Mouse (Mus musculus): ENCODE measurements around the gene Scarf2.

Gene Scarf2

DNA sequence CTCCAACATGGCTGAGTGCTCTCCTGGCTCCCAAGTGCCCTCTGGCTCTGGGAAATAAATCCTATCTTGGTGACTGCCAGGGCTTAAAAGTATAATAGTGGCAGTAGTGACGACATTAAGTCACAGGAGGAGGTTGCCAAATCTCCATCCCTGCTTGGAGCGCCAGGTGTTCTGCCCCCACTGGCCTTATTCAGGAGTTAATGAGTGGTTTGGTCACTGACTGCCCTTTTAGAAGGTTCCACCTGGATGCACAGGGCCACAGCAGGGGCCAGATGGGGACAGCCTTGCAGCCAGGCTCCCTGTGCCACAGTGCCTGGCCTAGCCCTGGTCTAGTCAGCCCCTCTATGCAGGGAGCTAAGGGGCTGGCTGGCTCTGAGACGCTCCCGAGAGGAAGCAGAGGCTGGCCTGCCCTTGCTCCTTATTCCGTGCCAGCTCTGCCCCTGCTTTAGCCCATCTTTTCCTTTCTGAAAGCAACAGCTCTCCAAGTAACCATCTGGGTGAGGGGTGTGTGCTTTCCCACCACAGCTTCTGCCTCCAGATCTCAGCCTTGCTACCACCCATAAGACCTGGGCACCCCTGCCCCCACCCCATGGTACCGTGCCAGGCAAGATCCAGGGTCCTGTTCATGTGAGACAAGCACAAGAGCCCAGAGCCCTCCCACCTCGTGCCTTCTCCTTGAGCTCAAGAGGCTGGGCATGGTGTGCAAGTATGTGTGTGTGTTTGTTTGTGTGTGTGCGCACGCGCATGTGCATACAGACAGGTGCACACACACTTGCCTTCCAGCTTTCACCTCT lies 33.5 kb downstream of the Scarf2 start:
- DNase-seq (ENCODE audit: low spot score in 2 of 2), result no peak

DNA sequence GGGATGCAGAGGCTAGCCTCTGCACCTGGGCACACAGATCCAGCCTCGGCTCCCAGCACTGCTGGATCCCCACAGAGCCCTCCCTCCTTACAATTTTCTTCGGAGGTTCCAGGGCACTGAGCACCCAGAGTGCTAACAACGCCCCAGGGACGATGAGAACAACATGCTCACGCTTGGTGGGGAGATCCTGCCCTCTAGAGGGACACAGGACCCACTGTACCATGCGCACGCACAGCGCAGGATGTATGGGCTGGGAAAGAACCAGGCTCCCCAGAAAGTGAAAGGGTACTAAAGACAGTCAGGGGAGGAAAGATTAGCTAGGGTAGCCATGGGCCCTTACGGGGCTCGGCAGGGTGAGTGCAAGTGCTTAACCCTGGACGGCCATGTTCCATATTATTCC lies 34.7 kb downstream of the Scarf2 start:
- DNase-seq (ENCODE audit: low spot score in 2 of 2), result no peak

DNA sequence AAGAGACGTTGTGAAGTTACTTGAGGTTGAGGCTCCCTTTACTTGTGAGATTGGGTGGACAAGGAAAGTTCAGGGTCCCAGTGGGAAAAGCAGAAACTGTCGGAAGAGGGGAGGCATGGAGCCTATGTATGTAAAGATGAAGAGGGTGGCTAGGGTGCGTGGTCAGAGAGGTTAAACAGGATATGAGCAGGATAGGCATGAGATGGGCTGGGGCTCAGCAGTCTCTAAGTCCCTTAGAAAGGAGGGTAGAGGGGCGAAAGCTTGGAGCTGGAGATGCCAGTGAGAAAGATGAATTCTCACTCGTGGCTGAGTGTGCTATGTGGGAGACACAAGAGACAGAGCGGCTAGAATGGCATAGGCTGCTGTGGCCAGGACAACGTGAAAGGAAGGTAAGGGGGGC lies 35.7 kb downstream of the Scarf2 start, which contains the start of gene B830017H08Rik:
Gene B830017H08Rik (plus strand): TSS at position 301 of the 400 bp plus-strand sequence.
- no peak for DNase-seq (ENCODE audit: low spot score in 2 of 2)

DNA sequence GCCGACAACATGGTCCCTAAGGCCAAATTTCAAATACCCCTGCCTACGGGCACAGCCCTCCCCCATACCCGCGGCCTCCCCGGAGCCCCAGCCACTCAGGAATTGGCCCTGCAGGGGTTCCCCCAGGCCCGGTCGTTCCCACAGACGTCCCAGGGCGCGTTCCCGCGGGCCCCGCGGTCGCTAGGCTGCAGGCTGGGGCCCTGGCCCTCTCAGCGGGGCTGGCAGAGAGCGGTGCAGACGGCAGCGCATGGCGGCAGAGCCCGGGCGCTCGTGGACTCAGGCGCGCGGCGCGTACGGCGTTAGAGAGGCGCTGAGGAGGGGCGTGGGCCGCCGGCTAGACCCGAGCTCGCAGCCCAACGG lies 36.2 kb downstream of the Scarf2 start:
- no peak for DNase-seq (ENCODE audit: low spot score in 2 of 2)

DNA sequence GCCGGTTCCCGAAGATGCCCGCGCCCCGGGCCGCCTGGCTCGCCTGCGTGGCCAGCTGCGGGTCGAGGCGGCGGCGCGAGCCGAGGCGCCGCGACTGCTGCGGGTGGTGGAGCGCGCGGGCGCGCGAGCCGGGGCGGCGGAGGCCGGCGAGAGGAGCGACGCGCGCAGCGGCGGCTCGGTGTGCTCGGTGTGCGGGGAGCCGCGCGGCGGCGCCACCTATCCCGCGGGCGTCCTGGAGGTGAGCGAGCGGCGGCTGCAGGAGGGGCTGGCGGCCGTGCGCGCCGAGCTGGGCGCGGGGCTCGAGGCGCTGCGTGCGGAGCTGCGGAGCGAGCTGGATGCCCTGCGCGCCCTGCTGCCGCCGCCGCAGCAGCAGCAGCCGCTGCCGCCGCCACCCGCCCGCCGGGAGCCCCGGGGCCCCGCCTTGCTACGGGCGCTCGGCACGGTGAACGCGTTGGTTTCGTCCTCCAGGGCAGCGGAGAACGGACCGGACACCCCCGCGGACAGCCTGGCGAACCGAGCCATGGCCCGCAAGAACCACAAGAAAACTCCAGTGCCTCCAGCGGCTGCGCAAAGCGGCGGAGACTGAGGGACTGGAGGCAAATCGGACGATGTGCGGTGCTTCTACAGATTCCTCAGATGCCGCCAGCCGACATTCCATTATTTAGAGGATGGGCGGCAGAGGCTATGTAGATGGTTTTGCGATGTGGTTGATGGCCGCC lies 36.8 kb downstream of the Scarf2 start:
- DNase-seq (ENCODE audit: low spot score in 2 of 2), result no peak

DNA sequence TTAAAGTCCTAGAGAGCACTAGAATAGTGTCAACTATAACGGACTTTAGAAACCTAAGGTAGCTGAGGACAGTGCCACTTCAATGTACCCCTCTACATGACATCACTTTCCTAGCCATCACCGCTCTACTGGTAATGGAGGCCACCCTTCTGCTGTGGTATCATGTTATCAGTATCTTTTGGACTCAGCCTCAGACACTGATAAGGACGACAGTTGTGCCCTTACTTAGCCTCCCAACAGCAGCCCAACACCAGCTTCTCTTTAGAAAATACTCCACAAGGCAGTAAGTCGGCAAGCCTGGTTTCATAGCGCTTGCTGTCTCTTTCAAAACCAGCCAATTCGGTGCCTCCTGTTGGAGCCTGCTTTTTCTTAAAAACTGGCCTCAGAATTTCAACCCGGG lies 37.5 kb downstream of the Scarf2 start:
- no peak for DNase-seq (ENCODE audit: low spot score in 2 of 2)

DNA sequence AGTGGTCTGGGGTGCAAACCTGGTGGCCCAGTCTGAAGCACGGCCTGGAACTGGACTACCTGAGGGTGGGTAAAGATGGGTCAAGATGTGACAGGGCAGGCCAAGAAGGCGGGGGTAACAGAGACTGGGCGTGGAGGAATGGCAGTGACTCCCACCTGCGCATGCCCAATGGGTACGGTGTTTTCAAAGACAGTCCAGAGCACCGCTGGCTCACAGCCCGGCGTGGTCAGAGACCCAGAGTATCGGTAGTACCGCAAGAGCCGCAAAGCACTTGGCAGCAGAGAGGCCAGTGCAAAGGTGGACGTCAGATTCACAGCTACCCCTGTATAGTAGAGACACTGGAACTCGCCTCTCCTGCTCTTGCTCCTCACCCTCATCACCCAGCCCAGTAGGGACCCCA lies 38.4 kb downstream of the Scarf2 start:
- no peak for DNase-seq (ENCODE audit: low spot score in 2 of 2)

DNA sequence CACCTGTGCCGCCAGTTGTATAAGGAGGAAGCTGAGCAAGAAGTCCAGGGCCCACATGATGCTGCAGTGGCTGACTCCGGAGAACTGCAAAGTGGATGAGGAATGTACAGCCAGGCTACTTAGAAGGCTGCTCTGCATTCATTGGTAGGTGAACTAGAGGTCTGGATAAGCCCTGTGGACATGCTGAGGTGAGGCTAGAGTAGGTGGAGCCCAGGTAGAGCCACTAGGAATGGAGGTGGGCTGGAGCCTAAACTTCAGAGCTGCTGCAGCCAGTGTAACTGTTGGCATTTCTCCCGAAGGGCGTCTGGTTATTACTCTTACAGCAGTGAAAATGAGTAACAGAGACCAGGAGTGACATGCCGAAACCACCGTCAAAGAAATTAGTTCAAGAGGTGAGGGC lies 41.0 kb downstream of the Scarf2 start, which contains the start of gene Car15:
Gene Car15 (minus strand): TSS at position 314 of the 400 bp plus-strand sequence.
- DNase-seq (ENCODE audit: low spot score in 2 of 2), result no peak

DNA sequence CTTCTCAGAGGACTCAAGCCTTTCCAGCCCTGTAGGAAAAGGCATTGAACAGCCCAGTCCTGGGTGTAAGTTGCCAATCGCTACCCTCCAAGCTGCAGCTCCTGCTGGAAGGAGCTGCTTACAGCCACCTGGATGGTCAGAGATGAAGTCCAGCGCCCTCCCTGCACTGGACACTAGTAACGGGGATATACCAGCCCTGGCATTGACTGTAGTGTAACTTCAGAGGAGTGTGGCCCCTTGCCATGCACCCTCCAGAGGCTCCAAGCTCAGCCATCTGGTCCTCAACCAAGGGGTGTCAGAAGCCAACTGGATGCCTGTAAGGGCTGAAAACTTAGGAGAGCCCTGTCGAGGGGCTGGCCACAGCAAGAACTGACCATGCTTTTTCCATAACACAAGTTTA lies 42.9 kb downstream of the Scarf2 start:
- no peak for DNase-seq (ENCODE audit: low spot score in 2 of 2)

DNA sequence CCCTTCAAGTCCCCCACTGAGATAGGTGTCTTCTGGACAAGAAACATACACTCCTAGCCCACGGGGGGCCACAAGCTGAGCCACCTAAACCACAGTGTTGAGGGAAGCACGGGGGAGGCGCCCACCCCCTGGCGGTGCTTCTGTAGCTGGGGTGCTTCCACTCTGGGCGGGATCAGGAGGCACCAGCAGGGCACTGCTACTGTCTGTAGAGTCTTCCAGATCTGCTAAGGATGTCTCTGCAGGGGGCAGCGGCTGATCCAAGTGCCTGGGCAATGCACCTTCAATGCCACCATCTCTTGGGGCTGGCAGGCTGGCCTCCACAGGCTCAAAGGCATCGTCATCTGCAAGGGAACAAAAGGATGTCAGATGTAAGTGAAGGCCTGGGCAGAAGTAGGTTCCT lies 45.4 kb downstream of the Scarf2 start:
- no peak for DNase-seq (ENCODE audit: low spot score in 2 of 2)

DNA sequence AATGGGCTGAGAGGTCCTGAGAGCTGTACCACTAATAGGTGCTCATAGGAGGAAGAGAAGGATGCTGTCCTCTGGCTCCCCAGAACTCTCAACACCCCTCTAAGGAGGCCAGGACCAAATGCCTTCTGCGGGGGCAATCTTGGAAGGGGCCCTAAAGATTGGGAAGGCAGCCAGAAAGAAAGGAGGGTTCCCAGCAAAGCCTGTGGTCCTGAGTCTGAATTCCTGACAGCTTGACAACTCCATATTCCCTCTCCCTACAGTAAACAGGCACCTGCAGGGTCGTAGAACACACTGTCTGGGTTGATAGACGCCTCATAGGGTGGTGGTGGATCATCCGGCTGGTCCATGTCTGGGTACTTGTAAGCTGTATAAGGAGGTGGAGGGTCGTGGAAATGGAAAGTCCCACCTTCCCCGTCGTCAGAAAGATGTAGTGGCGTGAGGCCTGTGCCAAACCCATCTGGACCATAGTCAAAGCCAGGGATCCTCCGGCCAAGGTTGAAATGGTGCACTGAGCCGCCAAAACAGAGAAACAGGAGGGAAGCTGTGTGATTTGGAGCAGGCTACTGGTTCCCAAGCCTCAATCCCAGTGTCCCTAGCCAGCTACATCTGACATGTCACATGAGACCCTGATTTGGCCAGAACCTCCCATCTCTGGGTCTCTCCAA lies 46.8 kb downstream of the Scarf2 start:
- no peak for DNase-seq (ENCODE audit: low spot score in 2 of 2)

DNA sequence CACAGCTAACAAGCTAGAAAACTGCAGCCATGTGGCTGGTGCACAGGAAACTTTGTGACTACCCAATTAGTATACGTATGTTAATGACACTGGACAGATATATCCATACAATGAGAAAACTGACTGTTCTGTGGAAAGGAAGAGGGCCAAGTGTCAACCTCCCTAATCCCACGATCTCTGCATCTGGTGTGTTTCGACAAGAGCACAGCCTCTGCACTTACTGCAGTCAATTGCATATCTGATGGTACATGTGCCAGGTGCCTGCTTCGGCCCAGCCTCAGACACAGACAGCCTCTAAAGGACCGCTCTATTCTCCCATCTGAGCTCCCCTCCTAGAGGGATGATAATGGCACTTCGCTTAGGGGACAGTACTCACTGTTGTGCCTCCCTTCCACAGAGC lies 51.3 kb downstream of the Scarf2 start:
- no peak for DNase-seq (ENCODE audit: low spot score in 2 of 2)

DNA sequence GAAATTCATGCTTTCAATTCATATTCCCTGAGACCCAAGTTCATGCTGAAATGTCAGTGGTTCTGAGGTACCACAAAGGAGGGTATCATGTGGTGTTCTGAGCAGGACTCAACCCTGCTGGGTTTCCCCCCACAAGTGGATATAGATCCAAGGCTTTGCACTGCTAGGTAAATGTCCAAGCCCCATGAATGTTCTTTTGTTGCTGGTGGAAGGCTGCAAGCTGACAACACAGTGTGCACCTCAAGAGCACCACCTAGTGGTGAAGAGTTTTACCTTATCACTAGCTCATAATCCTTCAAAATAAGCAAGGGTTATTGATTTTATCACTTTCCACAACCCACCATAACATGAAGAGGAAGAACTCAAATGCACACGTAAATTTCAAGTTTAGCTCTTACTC lies 51.8 kb downstream of the Scarf2 start:
- no peak for DNase-seq (ENCODE audit: low spot score in 2 of 2)

DNA sequence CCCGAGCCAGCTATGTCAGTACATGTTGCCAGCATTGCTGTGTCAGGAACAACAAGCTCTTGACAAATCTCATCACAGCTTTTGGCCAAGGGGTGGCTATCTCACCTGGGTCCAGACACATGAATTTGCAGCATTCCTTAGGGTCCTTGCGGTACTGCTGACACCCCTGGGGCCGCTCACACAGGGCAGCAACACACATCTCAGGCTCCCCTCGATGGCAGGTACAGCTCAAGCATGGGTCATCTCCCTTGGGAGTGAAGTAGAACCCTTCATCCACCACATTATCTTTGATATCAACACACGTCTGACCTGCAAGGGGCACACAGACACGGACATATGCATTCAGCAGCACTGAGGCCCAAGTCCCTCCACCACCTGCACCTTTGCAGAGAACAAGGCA lies 52.4 kb downstream of the Scarf2 start:
- no peak for DNase-seq (ENCODE audit: low spot score in 2 of 2)

DNA sequence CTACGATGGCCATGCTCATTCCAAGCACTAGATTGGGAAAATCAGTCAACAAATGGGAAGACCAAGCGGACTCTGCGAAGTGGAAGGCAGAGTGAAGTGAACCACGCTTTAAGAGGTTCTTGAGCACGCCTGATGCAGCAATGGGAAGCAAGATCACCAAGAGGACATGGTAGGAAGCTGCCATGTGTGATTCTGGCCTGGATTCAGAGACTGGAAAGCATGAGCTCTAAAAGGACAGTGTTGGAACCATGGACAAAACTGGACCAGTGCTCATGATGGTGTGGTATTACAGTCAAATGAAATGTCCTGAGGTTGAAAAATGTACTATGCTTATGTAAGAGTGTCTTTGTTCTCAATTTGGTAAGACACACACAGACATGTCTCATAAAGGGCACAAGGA lies 54.2 kb downstream of the Scarf2 start:
- no peak for DNase-seq (ENCODE audit: low spot score in 2 of 2)

DNA sequence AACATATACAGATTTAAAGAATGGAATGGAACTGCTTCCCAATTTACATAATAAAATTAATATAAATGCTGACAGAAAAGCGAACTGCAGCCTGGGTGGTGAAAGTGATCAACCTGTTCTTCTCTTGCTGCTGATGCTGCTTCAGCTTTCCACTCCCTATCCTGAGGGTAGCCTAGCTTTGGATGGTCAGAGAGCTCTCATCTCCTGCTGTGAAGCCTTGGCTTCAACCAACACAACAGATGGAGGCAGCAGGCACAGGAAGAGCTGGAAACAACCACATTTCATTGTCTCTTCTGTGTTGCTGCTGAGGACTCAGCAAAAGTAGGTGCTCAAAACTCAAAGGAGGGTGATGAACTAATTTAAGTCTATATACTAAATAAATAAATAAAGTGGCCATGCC lies 54.8 kb downstream of the Scarf2 start:
- no peak for DNase-seq (ENCODE audit: low spot score in 2 of 2)

DNA sequence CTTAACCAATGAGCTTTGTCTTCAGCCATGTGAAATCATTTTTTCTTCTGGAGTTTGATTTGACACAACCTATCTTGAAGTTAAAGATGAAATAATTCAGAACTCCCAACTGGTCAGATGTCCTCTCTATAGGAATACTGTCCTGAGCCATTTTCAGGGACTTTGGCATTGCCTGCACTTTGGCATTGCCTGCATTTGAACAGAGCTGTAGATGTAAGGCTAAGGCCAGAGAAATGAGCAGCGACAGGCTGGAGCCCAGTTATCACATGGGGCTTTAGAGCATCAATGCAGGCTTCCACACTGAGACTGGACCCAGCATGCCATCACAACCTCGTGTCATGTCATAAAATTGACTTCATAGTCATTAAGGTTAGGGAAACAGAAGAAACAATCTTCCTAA lies 56.2 kb downstream of the Scarf2 start:
- no peak for DNase-seq (ENCODE audit: low spot score in 2 of 2)

DNA sequence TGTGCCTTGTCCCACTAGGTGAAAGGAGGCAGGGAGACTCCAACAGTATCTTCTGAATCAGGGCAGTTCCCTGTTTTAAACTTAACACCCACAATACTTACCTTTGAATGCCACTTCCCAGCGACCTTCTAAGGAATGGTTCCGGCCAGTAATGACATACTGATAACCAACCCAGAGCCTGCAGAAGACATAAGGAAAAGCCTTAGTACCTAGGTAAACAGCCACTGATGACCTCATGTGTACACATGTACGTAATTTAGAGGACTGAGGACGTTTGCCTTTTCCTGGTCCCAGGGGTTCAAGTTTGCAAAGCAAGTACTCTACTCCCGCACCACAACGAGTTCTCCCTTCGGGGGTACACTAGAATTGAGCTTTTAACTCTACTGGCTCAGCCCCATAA lies 60.1 kb downstream of the Scarf2 start:
- no peak for DNase-seq (ENCODE audit: low spot score in 2 of 2)
